Mouse (Mus musculus): ENCODE data around the gene Exoc3l2.

DNA sequence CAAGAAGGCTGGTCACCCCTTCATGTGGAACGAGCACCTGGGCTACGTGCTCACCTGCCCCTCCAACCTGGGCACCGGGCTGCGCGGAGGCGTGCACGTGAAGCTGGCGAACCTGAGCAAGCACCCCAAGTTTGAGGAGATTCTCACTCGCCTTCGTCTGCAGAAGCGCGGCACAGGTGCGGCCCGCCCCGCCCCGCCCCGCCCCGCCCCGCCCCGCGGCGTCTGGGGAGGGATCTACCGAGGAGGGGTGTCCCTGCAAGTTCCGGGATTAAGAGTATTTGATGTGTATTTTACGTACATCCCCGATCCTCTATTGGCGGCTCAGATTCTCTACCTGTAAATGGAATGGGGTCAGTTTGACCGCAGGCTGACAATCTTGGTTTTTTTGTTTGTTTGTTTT lies 43.0 kb upstream of the Exoc3l2 start:
- no peak for TF ChIP-seq CTCF (IDR thresholded peaks at IDR 0.05; ENCODE audit: low read depth)
- TF ChIP-seq EP300 (IDR thresholded peaks at IDR 0.05; ENCODE audit: low read depth) = no peak
